Mouse (Mus musculus) liver, embryonic 14.5 days (tissue): Measurements from ENCODE around the gene Gm7247. TPM values are rescaled to one million over a fixed set of nuclear protein-coding genes. Genes with fewer than 3 reads are reported as not detected.

Experiments
- ATAC-seq: fragments of 200-750 bp; cut with Nextera tagmentation; 2 replicates; pipeline ENCODE4 v1.8.0; 2017; ENCODE audit warnings: moderate number of reproducible peaks, mild to moderate bottlenecking, moderate library complexity; ENCODE audit not compliant: insufficient read depth
- DNase-seq, 3 experiments: peaks; one replicate each; pipeline ENCODE4 v3.0.0-alpha.2; 2012 to 2013; ENCODE audit warnings: low read depth in 3 of 3, low spot score in 3 of 3
- H3K27ac ChIP-seq: fragments of 300-500 bp; sonication (generic); 2 replicates; pipeline ENCODE4 v1.5.1; 2014; ENCODE audit warnings: moderate library complexity, mild to moderate bottlenecking, control low read depth, inconsistent platforms
- H3K27me3 ChIP-seq: fragments of 300-500 bp; sonication (generic); 2 replicates; pipeline ENCODE4 v1.6.1; 2014; ENCODE audit warnings: mild to moderate bottlenecking, low read length, moderate library complexity; ENCODE audit not compliant: control insufficient read depth, insufficient read depth
- H3K36me3 ChIP-seq: fragments of 300-500 bp; sonication (generic); replicated peaks from 2 replicates; pipeline ENCODE4 v1.6.1; 2014; ENCODE audit warnings: low read depth; ENCODE audit not compliant: control insufficient read depth, insufficient read depth
- H3K4me1 ChIP-seq, 2 experiments: fragments of 200-500 bp in 1 of 2; fragments of 300-500 bp in 1 of 2; sonication (generic) in 1 of 2; replicated peaks; 2 replicates each; pipeline ENCODE4 v1.6.1; 2012 to 2014; ENCODE audit warnings: antibody characterized with exemption in 1 of 2, inconsistent platforms in 1 of 2, low read length in 1 of 2; ENCODE audit not compliant: control insufficient read depth in 2 of 2, insufficient read depth in 2 of 2
- H3K4me2 ChIP-seq: fragments of 300-500 bp; sonication (generic); 2 replicates; pipeline ENCODE4 v1.6.1; 2014; ENCODE audit warnings: low read depth, mild to moderate bottlenecking, control low read depth, moderate library complexity
- H3K4me3 ChIP-seq, 2 experiments: fragments of 200-500 bp in 1 of 2; fragments of 300-500 bp in 1 of 2; sonication (generic) in 1 of 2; 2 replicates each; pipeline ENCODE4 v1.5.1; 2012 to 2014; ENCODE audit warnings: low read depth in 2 of 2, low read length in 2 of 2, mild to moderate bottlenecking in 2 of 2, control low read depth in 1 of 2, inconsistent platforms in 1 of 2, moderate library complexity in 1 of 2; ENCODE audit not compliant: insufficient read depth in 1 of 2
- H3K9ac ChIP-seq: fragments of 300-500 bp; sonication (generic); replicated peaks from 2 replicates; pipeline ENCODE4 v1.6.1; 2014; ENCODE audit warnings: mild to moderate bottlenecking, control low read depth, moderate library complexity
- H3K9me3 ChIP-seq: fragments of 300-500 bp; sonication (generic); 2 replicates; pipeline ENCODE4 v1.6.1; 2016; ENCODE audit warnings: low read length, mixed read lengths; ENCODE audit not compliant: control insufficient read depth
- CTCF ChIP-seq: IDR thresholded peaks from 2 replicates; pipeline ENCODE4 v1.5.1; 2016; ENCODE audit warnings: antibody characterized with exemption, low read depth, control low read depth
- EP300 ChIP-seq: IDR thresholded peaks from 2 replicates; pipeline ENCODE4 v1.6.1; 2016; ENCODE audit warnings: antibody characterized with exemption, low read depth
- WGBS: fragments of 180-500 bp; shearing (Covaris S2); extraction: QIAGEN DNeasy Blood & Tissue Kit; methylation state at CpG from one replicate; pipeline ENCODE4 v1.1.7; 2014; ENCODE audit not compliant: insufficient replicate concordance; 5-methylcytosine and 5-hydroxymethylcytosine counted together
- polyA plus RNA-seq, 2 experiments: library from polyadenylated mRNA; depleted of rRNA in 1 of 2; stranded (reverse) in 1 of 2; unstranded in 1 of 2; fragments of >200 nt; fragmentation: Nextera tagmentation in 1 of 2; extraction: Ambion mirVana in 1 of 2; gene quantifications; 2 replicates each; pipeline versions ENCODE4 v1.2.1 to v1.2.3; 2012 to 2014

The Gm7247 gene
- polyA plus RNA-seq (2012; rRNA removed) (not detected in 2 replicates), polyA plus RNA-seq (2014; fragmentation: Nextera tagmentation; extraction: Ambion mirVana) (not detected in 2 replicates)

DNA sequence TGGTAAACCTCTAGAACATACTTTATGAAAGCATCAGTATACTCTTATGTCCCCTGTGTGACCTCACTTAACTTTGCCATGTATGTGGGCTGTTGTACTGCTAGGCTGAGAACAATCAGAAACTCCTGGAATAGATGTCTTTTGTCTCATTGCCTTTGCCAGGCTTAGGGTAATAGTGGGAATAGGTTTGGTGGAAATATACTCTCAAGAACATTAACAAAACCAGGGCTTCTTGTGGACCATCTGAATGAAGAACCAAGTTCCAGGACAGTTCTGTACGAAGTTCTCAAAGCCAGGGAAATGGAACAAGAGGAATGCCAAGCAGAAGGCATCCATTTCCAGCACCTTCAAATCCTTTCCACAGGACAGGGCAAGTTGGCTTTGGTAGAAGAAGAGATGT is at the start of gene Gm7247:
TSS of gene Gm7247 (plus strand) at position 301 of the 400 bp plus-strand sequence.
- no peak within 1 kb of the TSS for H3K9ac ChIP-seq
- WGBS = 65% methylated on average over 1 of the region's 1 CpGs
- no peak for TF ChIP-seq CTCF
- TF ChIP-seq EP300 = no peak
- no peaks in the 10 kb centered on the region for H3K9me3 ChIP-seq
- H3K27me3 ChIP-seq = peaks cover 13% of the 10 kb centered on the region
- no peak within 1 kb of the TSS for H3K4me3 ChIP-seq
- no peak within 1 kb of the TSS for H3K4me2 ChIP-seq
- H3K36me3 ChIP-seq = no peaks in the 10 kb centered on the region
- H3K27ac ChIP-seq = no peak within 1 kb of the TSS
- ATAC-seq (no peak), DNase-seq (no peak)
- H3K4me1 ChIP-seq = no peaks in the 10 kb centered on the region

DNA sequence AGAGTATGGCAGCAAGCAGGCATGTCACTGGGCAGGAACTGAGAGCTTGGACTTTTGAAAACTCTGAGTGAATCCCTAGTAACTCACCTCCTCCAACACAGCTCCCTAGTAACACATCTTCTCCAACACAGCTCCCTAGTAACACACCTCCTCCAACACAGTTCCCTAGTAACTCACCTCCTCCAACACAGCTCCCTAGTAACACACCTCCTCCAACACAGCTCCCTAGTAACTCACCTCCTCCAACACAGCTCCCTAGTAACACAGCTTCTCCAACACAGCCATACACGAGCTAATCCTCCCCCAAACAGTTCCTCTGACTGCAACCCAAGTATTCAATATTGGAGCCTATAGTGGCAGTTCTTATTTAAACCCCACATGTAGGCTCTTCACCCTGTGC is 37.6 kb upstream of the Gm7247 start:
- Histone ChIP-seq H3K4me2 (no peak overlapping the region), H3K36me3 (no peaks in the 10 kb centered on the region), H3K4me3 (no peak overlapping the region), H3K9ac (no peak overlapping the region), H3K27ac (no peak overlapping the region), H3K4me1 (no peaks in the 10 kb centered on the region), H3K9me3 (no peaks in the 10 kb centered on the region), H3K27me3 (no peaks in the 10 kb centered on the region)
- 29% methylated on average over 1 of the region's 1 CpGs for WGBS
- TF ChIP-seq CTCF (no peak), EP300 (no peak)
- DNase-seq (no peak), ATAC-seq (no peak)

DNA sequence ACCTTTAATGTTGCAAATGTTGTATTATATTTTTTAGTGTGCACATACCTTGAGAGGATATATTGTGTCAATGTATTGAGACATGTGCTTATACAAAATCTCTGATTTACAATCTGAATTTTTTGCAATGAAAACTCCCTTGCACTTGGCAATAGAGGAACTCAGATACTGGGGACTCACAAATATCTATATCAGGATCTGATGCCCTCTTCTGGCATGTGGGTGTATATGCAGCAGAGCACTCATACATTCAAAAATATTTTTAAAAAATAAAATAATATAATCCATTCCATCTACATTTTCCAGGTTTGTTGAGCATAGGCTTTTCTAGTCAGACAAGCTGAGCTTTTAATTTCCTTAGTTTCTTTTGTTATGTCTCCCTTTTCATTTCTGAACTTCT is 15.5 kb upstream of the Gm7247 start:
- Histone ChIP-seq H3K4me2 (no peak overlapping the region), H3K4me3 (no peak overlapping the region), H3K27me3 (no peaks in the 10 kb centered on the region), H3K27ac (no peak overlapping the region), H3K9me3 (no peaks in the 10 kb centered on the region), H3K4me1 (no peaks in the 10 kb centered on the region), H3K9ac (no peak overlapping the region), H3K36me3 (no peaks in the 10 kb centered on the region)
- DNase-seq (no peak), ATAC-seq (no peak)
- TF ChIP-seq EP300 (no peak), CTCF (no peak)

DNA sequence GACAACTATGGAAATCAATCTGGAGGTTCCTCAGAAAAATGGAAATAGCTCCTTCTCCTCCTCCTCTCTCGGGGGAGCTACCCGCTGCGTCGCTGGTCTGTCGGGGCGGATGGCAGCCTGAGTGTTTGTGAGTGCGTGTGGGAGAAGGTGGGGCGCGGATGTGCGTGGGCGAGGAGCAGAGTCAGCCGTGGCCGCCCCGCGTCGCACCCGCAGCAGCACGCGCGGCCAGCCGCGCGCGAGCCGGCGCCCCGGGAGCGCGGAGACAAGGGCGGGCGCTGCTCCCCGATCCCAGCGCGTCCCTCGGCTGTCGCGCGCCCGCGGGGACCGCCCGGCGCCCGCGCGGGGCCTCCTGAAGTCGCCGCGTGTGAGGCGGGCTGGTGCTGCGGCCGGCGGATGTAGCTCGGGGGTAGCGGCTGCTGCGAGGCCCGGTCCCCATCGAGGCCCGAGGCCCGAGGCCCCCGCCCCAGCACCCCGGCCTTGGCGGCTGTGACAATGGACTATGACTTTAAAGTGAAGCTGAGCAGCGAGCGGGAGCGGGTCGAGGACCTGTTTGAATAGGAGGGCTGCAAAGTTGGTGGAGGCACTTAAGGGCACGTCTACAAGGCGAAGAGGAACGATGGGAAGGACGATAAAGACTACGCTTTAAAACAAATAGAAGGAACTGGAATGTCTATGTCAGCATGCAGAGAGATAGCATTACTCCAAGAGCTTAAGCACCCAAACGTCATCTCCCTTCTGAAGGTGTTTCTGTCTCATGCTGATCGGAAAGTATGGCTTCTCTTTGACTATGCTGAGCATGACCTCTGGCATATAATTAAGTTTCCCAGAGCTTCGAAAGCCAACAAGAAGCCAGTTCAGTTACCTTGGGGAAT is 3.2 kb upstream of the Gm7247 start:
- no peak for ATAC-seq
- TF ChIP-seq CTCF (no peak), EP300 (no peak)
- H3K4me1 ChIP-seq = no peaks in the 10 kb centered on the region
- WGBS = 6% methylated on average over 50 of the region's 75 CpGs
- H3K9ac ChIP-seq = no peak overlapping the region
- peak overlapping the region; percentile 37 for H3K4me2 ChIP-seq
- H3K27ac ChIP-seq = no peak overlapping the region
- H3K27me3 ChIP-seq = peaks cover 13% of the 10 kb centered on the region
- H3K4me3 ChIP-seq = peak overlapping the region; percentile 0 to 28; a peak in 2 of 4 replicates
- H3K36me3 ChIP-seq = no peaks in the 10 kb centered on the region
- no peak for DNase-seq
- no peaks in the 10 kb centered on the region for H3K9me3 ChIP-seq

DNA sequence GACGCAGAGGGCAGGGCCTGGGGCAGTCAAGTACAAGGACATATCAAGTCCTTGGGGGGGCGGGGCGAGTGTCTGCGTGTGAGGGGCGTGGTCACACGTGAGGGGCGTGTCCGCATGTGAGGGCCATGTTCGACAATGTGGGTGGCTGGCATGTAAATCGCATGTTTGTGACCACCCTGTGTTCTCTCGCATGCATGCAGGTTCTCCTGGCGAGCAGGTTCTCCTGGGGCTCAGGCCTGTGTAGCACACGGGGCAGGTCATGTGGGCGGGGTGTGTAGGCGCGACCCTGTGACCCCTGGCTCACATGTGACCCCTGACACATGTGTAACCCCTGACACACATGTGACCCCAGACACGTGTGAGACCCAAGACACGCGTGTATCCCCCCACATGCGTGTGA is 21.2 kb downstream of the Gm7247 start:
- Histone ChIP-seq H3K36me3 (no peaks in the 10 kb centered on the region), H3K4me3 (no peak overlapping the region), H3K27ac (no peak overlapping the region), H3K9me3 (peaks cover 12% of the 10 kb centered on the region), H3K9ac (no peak overlapping the region), H3K4me2 (no peak overlapping the region), H3K4me1 (no peaks in the 10 kb centered on the region), H3K27me3 (no peaks in the 10 kb centered on the region)
- 70% methylated on average over 20 of the region's 20 CpGs for WGBS
- ATAC-seq (no peak), DNase-seq (no peak)
- TF ChIP-seq CTCF (no peak), EP300 (no peak)
